Mouse (Mus musculus): ENCODE results near the gene Ddx42.

The Ddx42 gene

DNA sequence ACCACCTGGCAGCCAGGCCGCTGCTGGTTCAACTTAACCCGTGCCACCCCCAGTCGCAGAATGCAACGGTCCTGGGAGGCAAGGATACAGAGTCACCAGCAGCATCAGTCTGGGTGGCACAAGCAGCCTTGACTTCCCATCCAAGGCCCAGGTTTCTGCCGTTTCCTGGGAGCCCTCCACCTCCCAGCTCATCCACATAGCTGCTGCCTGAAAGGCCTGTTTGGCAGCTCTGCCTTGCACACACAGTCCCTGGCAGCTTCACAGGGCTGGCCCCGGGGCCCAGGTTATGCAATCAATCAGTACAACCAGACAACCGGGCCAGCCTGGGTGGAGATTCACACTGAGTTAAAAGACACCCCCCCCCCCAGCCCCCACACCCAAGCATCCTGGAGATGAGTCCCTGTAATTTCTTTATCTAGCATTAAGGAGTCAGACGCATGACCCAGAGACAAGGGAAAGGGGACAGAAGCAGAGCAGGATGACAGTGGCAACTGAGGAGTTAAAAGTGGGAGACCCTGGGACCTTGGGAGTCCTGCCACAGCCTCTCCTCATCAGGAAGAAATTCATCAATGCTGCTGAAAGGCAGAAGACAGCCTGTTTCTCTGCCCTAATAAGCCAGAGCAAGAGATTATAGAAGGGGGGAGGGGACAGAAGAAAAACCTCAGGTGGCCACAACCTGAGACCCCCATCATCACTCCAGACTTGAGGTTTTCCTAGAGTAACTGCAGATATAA, 51.8 kb downstream of the Ddx42 start:
- peaks cover 20% of the 10 kb centered on the region for H3K36me3 ChIP-seq (ENCODE audit: control insufficient read depth, insufficient read depth, low read length, poor library complexity, severe bottlenecking)
- no peaks in the 10 kb centered on the region for H3K27me3 ChIP-seq (ENCODE audit: control insufficient read depth, insufficient read depth, low read length, poor library complexity, severe bottlenecking)
- DNase-seq (ENCODE audit: low read depth, low spot score) = no peak

- peaks cover 15% of the 10 kb centered on the region for H3K36me3 ChIP-seq (ENCODE audit: control insufficient read depth, insufficient read depth, low read length, poor library complexity, severe bottlenecking)
- peak; percentile 20 for DNase-seq (ENCODE audit: low read depth, low spot score)
- H3K27me3 ChIP-seq (ENCODE audit: control insufficient read depth, insufficient read depth, low read length, poor library complexity, severe bottlenecking) = no peaks in the 10 kb centered on the region
Measured at GRCm38 (mm10) chr11:106269060-106269431, 52.3 kb downstream of the Ddx42 start.

- peaks cover 6% of the 10 kb centered on the region; the same call in 1 of the 2 replicates for H3K36me3 ChIP-seq (ENCODE audit: control insufficient read depth, insufficient read depth, low read length, poor library complexity, severe bottlenecking)
- no peaks in the 10 kb centered on the region for H3K27me3 ChIP-seq (ENCODE audit: control insufficient read depth, insufficient read depth, low read length, poor library complexity, severe bottlenecking)
- no peak for DNase-seq (ENCODE audit: low read depth, low spot score)
Measured at GRCm38 (mm10) chr11:106271131-106271793, 54.5 kb downstream of the Ddx42 start.

DNA sequence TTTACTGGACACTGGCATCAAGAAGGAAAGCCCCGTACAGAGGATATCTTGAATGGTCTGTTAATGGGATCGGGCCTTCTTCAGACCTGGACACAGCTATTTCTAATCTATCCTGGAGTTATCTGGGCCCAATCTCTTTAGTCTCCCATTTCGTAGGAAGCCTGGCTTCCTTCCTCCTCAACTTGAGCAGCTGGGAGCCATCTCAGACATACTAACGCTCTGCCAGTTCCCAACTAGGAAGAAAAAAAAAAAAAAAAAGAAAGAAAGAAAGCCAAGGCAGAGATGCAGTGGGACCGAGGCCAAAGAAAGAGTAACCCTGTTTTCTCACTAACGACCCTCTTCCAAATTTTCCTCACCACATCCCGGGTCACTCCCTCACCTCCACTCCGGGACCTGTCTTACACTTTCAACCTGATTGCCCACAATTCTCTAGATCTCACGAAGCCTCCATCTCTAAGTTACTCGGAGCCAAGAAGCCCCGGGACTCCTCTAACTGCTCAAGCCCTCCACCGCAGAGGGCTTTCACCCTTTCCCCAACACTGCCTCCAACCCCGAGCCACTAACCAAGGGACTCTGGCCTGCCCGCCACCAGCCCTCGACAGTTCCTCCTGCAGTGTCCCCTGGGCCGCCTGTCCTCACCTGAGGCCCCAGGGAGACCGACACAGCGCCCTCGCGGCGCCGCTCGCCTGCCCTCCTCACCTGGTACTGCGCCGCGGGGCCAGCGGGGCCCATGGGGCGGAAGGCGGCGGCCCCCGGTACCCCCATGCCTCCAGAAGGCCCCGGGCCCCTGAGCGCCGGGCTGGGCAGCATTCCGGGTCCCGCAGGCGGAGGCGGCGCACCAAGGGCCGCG, 55.3 kb downstream of the Ddx42 start:
- DNase-seq (ENCODE audit: low read depth, low spot score) = peak; percentile 58
- Histone ChIP-seq H3K36me3 (ENCODE audit: control insufficient read depth, insufficient read depth, low read length, poor library complexity, severe bottlenecking) (peaks cover 5% of the 10 kb centered on the region; the same call in 1 of the 2 replicates), H3K27me3 (ENCODE audit: control insufficient read depth, insufficient read depth, low read length, poor library complexity, severe bottlenecking) (no peaks in the 10 kb centered on the region)

- DNase-seq (ENCODE audit: low read depth, low spot score) = peak; percentile 96
- H3K27me3 ChIP-seq (ENCODE audit: control insufficient read depth, insufficient read depth, low read length, poor library complexity, severe bottlenecking) = no peaks in the 10 kb centered on the region
- peaks cover under 1% of the 10 kb centered on the region; the same call in 1 of the 2 replicates for H3K36me3 ChIP-seq (ENCODE audit: control insufficient read depth, insufficient read depth, low read length, poor library complexity, severe bottlenecking)
Measured at GRCm38 (mm10) chr11:106272644-106273310, 56.1 kb downstream of the Ddx42 start, which contains the start of gene Smarcd2. TSS of gene Smarcd2 (minus strand) at chr11:106272972.

DNA sequence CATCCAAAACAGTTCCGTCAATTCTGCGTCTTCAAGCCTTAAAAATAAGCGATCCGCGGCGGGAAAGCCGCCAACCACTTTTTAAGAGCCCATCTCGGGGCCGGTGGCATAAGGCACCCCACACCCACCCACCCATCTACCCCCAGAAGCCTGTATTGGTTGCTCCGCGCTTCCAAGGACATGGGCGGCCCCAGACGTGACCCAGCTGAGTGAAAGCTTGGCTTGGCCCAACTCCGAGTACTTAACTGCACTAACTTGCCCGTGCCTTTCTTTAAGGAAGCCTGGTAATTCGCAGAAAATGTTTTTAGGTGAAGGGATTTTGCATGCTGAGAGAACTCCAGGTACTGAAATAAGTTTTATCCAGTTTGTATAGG, 56.6 kb downstream of the Ddx42 start:
- no peaks in the 10 kb centered on the region for H3K36me3 ChIP-seq (ENCODE audit: control insufficient read depth, insufficient read depth, low read length, poor library complexity, severe bottlenecking)
- DNase-seq (ENCODE audit: low read depth, low spot score) = no peak
- no peaks in the 10 kb centered on the region for H3K27me3 ChIP-seq (ENCODE audit: control insufficient read depth, insufficient read depth, low read length, poor library complexity, severe bottlenecking)

DNA sequence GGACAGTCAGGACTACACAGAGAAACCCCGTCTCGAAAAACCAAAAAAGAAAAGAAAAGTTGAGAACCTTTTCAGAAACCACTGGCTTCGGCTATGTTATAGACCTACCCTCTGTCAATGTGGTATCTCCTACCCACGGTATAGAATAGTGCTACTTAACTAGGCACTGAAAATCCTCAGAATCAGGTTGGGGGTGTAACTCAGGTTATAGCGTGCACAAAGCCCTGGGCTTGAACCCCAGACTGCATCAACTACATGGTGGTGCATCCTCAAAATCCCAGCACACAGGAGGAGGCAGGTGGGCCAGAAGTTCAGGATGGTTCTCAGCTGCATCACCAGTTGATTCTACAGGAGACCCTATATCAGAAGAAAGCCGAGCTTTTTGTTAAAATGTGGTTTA, 57.1 kb downstream of the Ddx42 start:
- Histone ChIP-seq H3K27me3 (ENCODE audit: control insufficient read depth, insufficient read depth, low read length, poor library complexity, severe bottlenecking) (no peaks in the 10 kb centered on the region), H3K36me3 (ENCODE audit: control insufficient read depth, insufficient read depth, low read length, poor library complexity, severe bottlenecking) (no peaks in the 10 kb centered on the region)
- DNase-seq (ENCODE audit: low read depth, low spot score) = no peak

- no peak for DNase-seq (ENCODE audit: low read depth, low spot score)
- Histone ChIP-seq H3K36me3 (ENCODE audit: control insufficient read depth, insufficient read depth, low read length, poor library complexity, severe bottlenecking) (no peaks in the 10 kb centered on the region), H3K27me3 (ENCODE audit: control insufficient read depth, insufficient read depth, low read length, poor library complexity, severe bottlenecking) (no peaks in the 10 kb centered on the region)
Measured at GRCm38 (mm10) chr11:106274374-106274773, 57.6 kb downstream of the Ddx42 start.

DNA sequence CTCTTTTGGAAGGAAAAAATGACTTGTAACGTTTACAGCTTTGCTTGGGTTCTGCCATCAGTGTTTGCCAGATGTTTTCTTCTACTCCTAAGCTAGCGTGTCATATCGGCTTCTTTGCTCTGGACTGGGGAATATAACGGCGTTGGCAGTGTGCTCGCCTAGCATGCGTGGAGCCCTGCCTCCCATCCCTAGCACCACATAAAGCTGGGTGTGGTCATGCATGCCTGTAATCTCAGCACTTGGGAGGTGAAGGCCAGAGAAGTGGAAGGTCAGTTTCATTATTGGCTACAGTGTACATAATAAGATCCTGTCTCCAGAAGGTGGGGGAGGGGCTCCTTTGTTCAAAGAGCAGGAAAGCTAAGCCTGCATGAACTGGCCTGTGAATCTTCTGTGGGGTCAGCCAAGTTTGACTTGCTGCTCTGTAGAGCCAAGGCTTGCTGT, 58.3 kb downstream of the Ddx42 start:
- DNase-seq (ENCODE audit: low read depth, low spot score) = no peak
- H3K27me3 ChIP-seq (ENCODE audit: control insufficient read depth, insufficient read depth, low read length, poor library complexity, severe bottlenecking) = no peaks in the 10 kb centered on the region
- H3K36me3 ChIP-seq (ENCODE audit: control insufficient read depth, insufficient read depth, low read length, poor library complexity, severe bottlenecking) = no peaks in the 10 kb centered on the region

DNA sequence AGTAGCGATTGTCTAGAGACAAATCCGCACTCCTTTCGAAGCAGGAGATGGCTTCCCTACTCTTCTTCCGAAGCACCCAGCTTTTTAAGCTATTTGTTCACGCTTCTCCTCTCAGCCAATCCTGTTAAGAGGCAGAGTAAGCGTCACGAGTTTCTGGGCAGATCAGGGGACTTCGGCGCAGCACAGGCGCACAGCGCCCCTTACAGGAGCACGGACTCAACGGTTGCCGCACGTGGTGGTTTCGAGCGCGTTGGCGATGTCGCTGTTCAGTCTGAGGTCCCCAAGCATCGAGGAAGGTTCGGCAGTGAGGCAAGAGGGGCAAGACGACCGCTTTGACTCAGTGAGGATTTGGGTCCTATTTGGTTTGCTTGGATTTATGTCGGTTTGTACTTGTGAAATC, 59.7 kb downstream of the Ddx42 start, which contains the start of gene Tcam1:
Gene Tcam1, plus strand, starts transcription at position 219 of the 400 bp plus-strand sequence.
- H3K36me3 ChIP-seq (ENCODE audit: control insufficient read depth, insufficient read depth, low read length, poor library complexity, severe bottlenecking) = no peaks in the 10 kb centered on the region
- DNase-seq (ENCODE audit: low read depth, low spot score) = peak; percentile 99

DNA sequence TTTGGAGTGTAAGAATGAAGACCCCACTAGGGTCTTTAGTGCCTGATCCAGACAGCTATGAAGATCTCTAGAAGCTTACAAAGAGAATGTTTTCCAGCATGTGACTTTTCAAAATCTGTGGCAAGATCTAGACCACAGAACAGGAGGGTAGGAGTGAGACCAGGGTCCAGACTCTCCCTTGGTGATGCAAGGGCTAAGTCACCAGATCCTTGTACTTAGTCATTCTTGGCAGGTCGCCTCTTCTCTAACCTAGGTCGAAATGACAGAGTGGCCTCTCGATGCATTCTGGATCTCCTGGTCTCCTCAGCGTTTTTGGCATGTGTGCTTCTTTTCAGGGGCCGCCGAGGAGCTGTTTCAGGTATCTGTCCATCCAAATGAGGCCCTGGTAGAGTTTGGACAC, 65.7 kb downstream of the Ddx42 start:
- DNase-seq (ENCODE audit: low read depth, low spot score) = no peak
- no peaks in the 10 kb centered on the region for H3K27me3 ChIP-seq (ENCODE audit: control insufficient read depth, insufficient read depth, low read length, poor library complexity, severe bottlenecking)
- no peaks in the 10 kb centered on the region for H3K36me3 ChIP-seq (ENCODE audit: control insufficient read depth, insufficient read depth, low read length, poor library complexity, severe bottlenecking)

More for the DNA sequence above, 59.7 kb downstream of the Ddx42 start, which contains the start of gene Tcam1:
- H3K27me3 ChIP-seq (ENCODE audit: control insufficient read depth, insufficient read depth, low read length, poor library complexity, severe bottlenecking) = no peaks in the 10 kb centered on the region

DNA sequence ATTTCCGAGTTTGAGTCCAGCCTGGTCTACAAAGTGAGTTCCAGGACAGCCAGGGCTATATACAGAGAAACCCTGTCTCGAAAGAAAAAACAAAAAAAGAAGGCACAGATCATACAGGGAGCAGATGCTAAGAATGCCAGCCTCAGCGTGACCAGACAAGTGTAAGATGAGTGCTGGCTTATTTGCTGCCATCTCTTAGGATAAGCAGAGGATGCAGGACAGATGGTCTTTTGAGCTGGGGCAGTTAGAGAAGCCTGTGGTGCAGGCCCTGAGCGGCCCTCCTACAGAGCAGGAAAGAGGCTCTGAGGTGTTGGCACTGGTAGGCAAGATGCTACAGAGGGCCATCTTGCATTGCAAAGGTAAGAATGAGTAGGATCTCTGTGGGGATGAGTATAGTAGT, 66.6 kb downstream of the Ddx42 start:
- no peak for DNase-seq (ENCODE audit: low read depth, low spot score)
- no peaks in the 10 kb centered on the region for H3K36me3 ChIP-seq (ENCODE audit: control insufficient read depth, insufficient read depth, low read length, poor library complexity, severe bottlenecking)
- H3K27me3 ChIP-seq (ENCODE audit: control insufficient read depth, insufficient read depth, low read length, poor library complexity, severe bottlenecking) = no peaks in the 10 kb centered on the region

DNA sequence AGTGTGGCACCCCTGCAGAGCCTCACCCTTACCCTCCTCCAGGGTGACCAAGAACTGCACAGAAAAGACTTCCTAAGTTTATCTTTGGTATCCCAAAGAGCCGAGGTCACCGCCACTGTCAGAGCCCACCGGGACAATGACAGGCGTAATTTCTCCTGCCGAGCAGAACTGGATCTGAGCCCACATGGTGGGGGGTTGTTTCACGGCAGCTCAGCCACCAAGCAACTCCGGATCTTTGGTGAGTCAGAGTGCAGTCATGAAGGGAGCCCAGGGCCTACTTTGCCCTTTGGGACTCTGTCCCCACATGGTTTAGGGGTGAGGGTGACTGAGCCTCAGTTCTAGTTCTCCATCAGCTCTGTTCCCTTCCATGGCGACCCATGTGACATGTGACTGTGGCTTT, 67.4 kb downstream of the Ddx42 start:
- DNase-seq (ENCODE audit: low read depth, low spot score) = no peak
- no peaks in the 10 kb centered on the region for H3K36me3 ChIP-seq (ENCODE audit: control insufficient read depth, insufficient read depth, low read length, poor library complexity, severe bottlenecking)
- H3K27me3 ChIP-seq (ENCODE audit: control insufficient read depth, insufficient read depth, low read length, poor library complexity, severe bottlenecking) = no peaks in the 10 kb centered on the region

DNA sequence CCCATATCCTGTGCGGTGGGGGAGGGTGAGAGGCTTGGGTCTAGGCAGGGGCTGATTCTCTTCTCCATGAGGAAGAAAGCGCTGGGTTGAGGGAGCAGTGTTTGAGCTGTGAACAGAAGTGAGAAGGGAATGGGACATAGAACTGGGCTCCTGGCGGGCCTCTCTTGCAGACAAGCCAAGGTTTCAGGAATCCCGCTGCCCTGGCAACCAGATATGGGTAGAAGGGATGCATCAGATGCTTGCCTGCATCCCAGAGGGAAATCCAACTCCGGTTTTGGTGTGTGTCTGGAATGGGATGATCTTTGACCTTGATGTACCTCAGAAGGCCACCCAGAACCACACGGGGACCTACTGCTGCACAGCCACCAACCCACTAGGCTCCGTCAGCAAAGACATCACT, 69.5 kb downstream of the Ddx42 start:
- no peaks in the 10 kb centered on the region for H3K36me3 ChIP-seq (ENCODE audit: control insufficient read depth, insufficient read depth, low read length, poor library complexity, severe bottlenecking)
- H3K27me3 ChIP-seq (ENCODE audit: control insufficient read depth, insufficient read depth, low read length, poor library complexity, severe bottlenecking) = no peaks in the 10 kb centered on the region
- DNase-seq (ENCODE audit: low read depth, low spot score) = no peak

Data from splenic B cell, adult 2 months (primary cell).